Mouse (Mus musculus) gastrocnemius, postnatal 10 days (tissue): ENCODE results near the gene Rab19. TPM values are rescaled to one million over a fixed set of nuclear protein-coding genes. Genes with fewer than 3 reads are reported as not detected.
"Not testable (repeated sequence)": the region's sequence is repeated elsewhere in the genome, so short reads cannot be mapped to it uniquely, and the experiment has no call there.

Experiments
- DNase-seq: peaks from one replicate; pipeline ENCODE4 v3.0.0; 2021; ENCODE audit warnings: mixed read lengths
- total RNA-seq, 2 experiments: library from RNA; stranded (reverse); gene quantifications; 2 replicates each; pipeline ENCODE4 v1.2.3; 2021

Rab19 gene
- total RNA-seq, 2 experiments from 2014 or later, result 0.16 TPM; not detected in 1

GRCm38 (mm10) chr6:39433174-39433573 is 52.2 kb downstream of the Rab19 start:
- DNase-seq, result no peak

- no peak for DNase-seq
These were observed 52.7 kb downstream of the Rab19 start for GRCm38 (mm10) chr6:39433701-39434100.

DNA sequence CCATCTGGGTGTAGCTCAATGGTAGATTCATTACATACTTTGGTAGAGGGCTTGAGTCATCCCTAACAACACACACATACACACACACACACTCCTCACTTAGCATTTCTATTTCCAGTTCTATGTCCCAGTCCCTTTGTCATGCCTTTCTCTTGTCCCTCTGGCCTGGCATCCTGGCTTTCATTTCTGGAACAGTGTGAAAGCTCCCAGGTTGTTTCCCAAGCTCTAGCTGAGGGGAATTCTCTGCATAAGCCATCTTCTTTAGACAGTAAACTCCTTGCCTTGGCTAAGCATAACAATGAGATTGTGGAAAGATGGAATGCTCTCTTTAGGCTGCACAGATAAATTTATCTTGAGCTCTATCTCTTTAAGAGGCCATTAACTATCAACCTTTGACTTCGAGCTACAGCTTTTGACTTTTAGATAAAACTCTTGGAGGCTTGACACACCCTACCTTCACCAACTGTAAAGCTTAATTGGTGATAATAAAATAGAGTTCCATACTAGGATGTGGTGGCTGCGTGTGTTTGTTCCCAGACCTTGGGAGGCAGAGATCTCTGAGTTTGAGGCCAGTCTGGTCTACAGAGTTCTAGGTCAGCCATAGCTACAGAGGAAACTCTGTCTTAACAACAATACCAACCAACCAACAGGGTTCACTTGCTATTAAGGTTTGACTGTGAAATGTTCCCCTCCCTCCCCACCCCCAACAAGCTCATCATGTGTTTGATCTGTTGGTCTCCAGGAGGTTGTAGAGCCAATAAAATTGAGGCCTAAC is 53.3 kb downstream of the Rab19 start:
- no peak for DNase-seq

DNA sequence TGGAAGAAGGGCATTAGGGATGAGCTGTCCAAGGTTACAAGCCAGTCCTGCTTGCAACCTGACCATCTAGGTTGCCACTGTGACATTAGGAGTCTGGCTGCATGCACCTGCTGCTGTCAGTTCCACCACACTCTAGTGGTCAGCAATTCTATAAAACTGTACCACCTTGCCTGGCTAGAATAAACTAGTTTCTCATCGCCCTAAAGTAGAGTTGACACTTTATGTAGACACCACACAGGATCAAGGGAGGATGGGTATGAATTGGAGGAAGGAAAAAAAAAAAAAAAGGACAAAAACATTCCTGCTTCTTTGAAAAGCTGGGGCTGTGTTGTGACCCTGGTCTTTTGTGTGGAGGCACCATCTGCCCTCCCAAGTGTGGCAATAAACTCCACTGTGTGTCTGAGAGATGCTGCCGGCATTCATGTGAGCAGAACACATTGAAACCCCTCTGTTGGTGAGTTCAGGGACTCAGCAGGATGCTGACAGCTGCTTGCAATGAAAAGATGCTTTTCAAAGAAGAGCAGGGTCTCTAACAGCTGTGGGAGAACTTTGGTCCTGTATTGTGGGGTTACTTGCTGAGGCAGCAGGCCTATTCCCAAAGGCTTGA is 54.0 kb downstream of the Rab19 start:
- DNase-seq, result no peak

DNA sequence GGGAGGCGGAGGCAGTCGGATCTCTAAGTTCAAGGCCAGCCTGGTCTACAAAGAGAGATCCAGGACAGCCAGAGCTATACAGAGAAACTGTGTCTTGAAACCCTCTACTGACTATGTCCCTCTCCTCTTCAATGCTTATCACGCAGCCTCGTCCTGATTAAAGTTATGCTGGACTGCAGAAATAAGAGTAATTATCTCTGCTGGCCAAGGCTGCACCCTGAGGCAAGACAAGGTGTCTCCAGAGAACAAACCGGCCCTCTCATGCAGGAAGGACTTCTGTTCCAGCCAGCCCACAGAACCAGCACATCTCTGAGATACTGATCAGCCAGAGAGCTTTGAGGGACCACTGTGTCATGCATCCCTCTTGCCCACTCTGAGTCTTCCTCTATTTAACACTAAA is 54.9 kb downstream of the Rab19 start:
- DNase-seq, result no peak

DNA sequence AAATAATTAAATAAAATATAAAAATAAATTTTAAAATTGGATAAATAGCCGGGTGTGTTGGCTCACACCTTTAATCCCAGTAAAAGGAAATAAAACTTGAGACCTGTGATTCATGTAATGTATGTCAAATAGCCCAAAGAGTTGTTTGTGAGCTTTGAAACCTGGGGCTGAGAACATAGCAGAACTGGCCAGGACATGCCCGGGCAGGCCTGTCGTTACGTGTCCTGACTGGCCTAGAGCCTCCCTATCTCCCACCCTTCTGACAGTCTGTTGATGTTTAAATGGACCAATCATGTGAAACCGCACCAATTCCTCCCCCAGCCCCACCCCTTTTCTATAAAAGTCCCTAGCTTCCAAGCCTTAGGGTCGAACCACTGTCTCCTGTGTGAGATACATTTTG is 56.5 kb downstream of the Rab19 start:
- not testable (repeated sequence) for DNase-seq

Other genes with a start within 250 kb of the Rab19 start
- 10 to 100 TPM; 15.8 to 16.3 TPM for gene Kdm7a, start 174.4 kb upstream of the Rab19 start, total RNA-seq
- gene Slc37a3, start 3.5 kb upstream of the Rab19 start, total RNA-seq, result 10 to 100 TPM; 21.0 to 32.2 TPM
- 10 to 100 TPM; 30.4 to 31.8 TPM for gene Mkrn1, start 39.3 kb downstream of the Rab19 start, total RNA-seq
- gene Dennd2a, start 176.7 kb downstream of the Rab19 start, total RNA-seq, result 10 to 100 TPM; 15.4 to 19.9 TPM
- 10 to 100 TPM in 1 of 2 experiments, 1 to 10 TPM in 1; 6.2 to 12.5 TPM for gene Adck2, start 192.7 kb downstream of the Rab19 start, total RNA-seq
- not detected for gene Gm42420, start 204.6 kb downstream of the Rab19 start, total RNA-seq
- gene Ndufb2, start 211.4 kb downstream of the Rab19 start, total RNA-seq, result 100 to 1,000 TPM; 263 to 317 TPM